Mouse (Mus musculus) kidney, adult 11 months (tissue): ENCODE data around the gene Gm20837.
"Not testable (repeated sequence)": the region's sequence is repeated elsewhere in the genome, so short reads cannot be mapped to it uniquely, and the experiment has no call there.

Experiments used
- DNase-seq: peaks from one replicate; pipeline ENCODE4 v3.0.0; 2022

Gene Gm20837

GRCm38 (mm10) chrY:90400948-90401347 lies at the start of gene Gm20837:
Gene Gm20837 (plus strand): TSS chrY:90401248.
- DNase-seq: not testable (repeated sequence)
